Mouse (Mus musculus) bone marrow macrophage, adult 2 months (primary cell): Measurements from ENCODE around the gene Rassf3.

Source experiments
- CTCF ChIP-seq: IDR thresholded peaks from 2 replicates; pipeline ENCODE4 v1.5.1; 2012; ENCODE audit warnings: low read depth, mild to moderate bottlenecking, low read length, moderate library complexity
- POLR2A ChIP-seq: IDR thresholded peaks from 2 replicates; pipeline ENCODE4 v1.6.1; 2012; ENCODE audit warnings: mild to moderate bottlenecking, low read depth, low read length, borderline replicate concordance

DNA sequence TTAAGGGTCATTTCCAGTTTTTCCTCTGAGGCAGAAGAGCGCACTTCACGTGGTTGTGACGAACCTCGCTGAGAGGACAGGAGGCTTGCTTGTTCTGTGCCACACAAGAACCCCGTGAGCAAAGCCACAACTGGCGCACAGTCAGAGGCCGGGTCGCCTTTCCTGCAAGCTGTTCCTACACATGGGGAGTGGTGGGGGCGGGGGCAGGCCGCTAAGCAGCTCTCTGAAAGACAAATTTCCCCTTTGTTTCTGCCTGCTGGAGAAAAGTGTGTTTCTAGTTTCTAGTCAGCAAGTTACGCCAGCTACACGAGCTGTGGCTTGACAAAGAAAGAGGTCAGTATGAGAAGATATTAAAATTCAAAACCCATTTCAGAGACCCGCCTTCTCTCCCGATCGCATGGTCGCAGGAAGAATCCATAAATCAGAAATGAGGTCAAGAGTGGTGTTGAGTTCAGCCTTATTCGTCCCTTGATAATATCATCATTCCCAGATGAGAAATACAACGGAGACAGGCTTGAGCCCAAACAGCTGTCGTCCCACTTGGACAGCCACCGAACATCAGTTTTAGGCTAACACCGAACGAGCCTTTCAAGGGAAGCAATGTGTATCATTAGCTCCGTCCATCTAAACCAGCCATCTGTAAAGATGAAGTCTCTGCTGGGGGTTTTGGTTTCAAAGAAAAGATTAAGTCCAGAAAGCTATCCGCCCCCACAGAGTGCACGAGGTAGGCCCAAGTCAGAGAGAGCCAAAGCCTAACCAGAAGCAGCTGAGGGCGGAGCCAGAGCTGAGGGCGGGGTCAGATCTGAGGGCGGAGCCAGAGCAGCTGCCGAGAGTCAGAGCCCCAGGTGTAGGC, 30.8 kb upstream of the Rassf3 start:
- TF ChIP-seq CTCF (no peak), POLR2A (no peak)
